Mouse (Mus musculus): ENCODE data around the gene Zfp644. TPM values are rescaled to one million over a fixed set of nuclear protein-coding genes. Genes with fewer than 3 reads are reported as not detected.

Zfp644 gene
- polyA plus RNA-seq, 1 experiment from 2014 or later, result 23.2 TPM

- Histone ChIP-seq H3K36me3 (peaks cover 69% of the 10 kb centered on the region), H3K4me2 (no peak overlapping the region), H3K4me3 (no peak overlapping the region), H3K27me3 (replicated peaks) (no peaks in the 10 kb centered on the region), H3K9me3 (replicated peaks) (no peaks in the 10 kb centered on the region), H3K4me1 (no peaks in the 10 kb centered on the region), H3K9ac (no peak overlapping the region), H3K27ac (no peak overlapping the region)
- ATAC-seq, result no peak
- 90% methylated on average over 6 of the region's 6 CpGs for WGBS (ENCODE audit: insufficient replicate concordance)
These were observed 76.6 kb downstream of the Zfp644 start for GRCm38 (mm10) chr5:106620446-106620845.

- H3K4me1 ChIP-seq, result no peaks in the 10 kb centered on the region
- no peak overlapping the region for H3K9ac ChIP-seq
- ATAC-seq, result no peak
- no peak overlapping the region for H3K4me3 ChIP-seq
- H3K27me3 ChIP-seq (replicated peaks), result no peaks in the 10 kb centered on the region
- H3K4me2 ChIP-seq, result no peak overlapping the region
- H3K36me3 ChIP-seq, result peaks cover 61% of the 10 kb centered on the region
- H3K27ac ChIP-seq, result no peak overlapping the region
- WGBS (ENCODE audit: insufficient replicate concordance), result 76% methylated on average over 2 of the region's 2 CpGs
- no peaks in the 10 kb centered on the region for H3K9me3 ChIP-seq (replicated peaks)
These were observed 82.1 kb downstream of the Zfp644 start for GRCm38 (mm10) chr5:106615006-106615405.

- no peak overlapping the region for H3K4me2 ChIP-seq
- no peak overlapping the region for H3K9ac ChIP-seq
- ATAC-seq, result no peak
- no peak overlapping the region for H3K27ac ChIP-seq
- no peaks in the 10 kb centered on the region for H3K4me1 ChIP-seq
- H3K36me3 ChIP-seq, result peaks cover 60% of the 10 kb centered on the region
- H3K4me3 ChIP-seq, result no peak overlapping the region
- no peaks in the 10 kb centered on the region for H3K9me3 ChIP-seq (replicated peaks)
- H3K27me3 ChIP-seq (replicated peaks), result no peaks in the 10 kb centered on the region
- 70% methylated on average over 7 of the region's 7 CpGs for WGBS (ENCODE audit: insufficient replicate concordance)
These were observed 82.5 kb downstream of the Zfp644 start for GRCm38 (mm10) chr5:106614570-106614969.

- Histone ChIP-seq H3K9me3 (replicated peaks) (no peaks in the 10 kb centered on the region), H3K4me3 (no peak overlapping the region), H3K36me3 (peaks cover 58% of the 10 kb centered on the region), H3K4me2 (no peak overlapping the region), H3K27me3 (replicated peaks) (no peaks in the 10 kb centered on the region), H3K4me1 (no peaks in the 10 kb centered on the region), H3K27ac (no peak overlapping the region), H3K9ac (no peak overlapping the region)
- ATAC-seq, result no peak
- WGBS (ENCODE audit: insufficient replicate concordance), result 75% methylated on average over 2 of the region's 2 CpGs
These were observed 84.9 kb downstream of the Zfp644 start for GRCm38 (mm10) chr5:106612151-106612550.

- Histone ChIP-seq H3K4me1 (no peaks in the 10 kb centered on the region), H3K9me3 (replicated peaks) (no peaks in the 10 kb centered on the region), H3K36me3 (peaks cover 38% of the 10 kb centered on the region), H3K27ac (no peak within 1 kb of the TSS), H3K9ac (no peak within 1 kb of the TSS), H3K4me3 (no peak within 1 kb of the TSS), H3K4me2 (no peak within 1 kb of the TSS), H3K27me3 (replicated peaks) (no peaks in the 10 kb centered on the region)
- ATAC-seq, result no peak
- 79% methylated on average over 4 of the region's 4 CpGs for WGBS (ENCODE audit: insufficient replicate concordance)
These were observed 88.3 kb downstream of the Zfp644 start, which contains the start of gene Gm17304 for GRCm38 (mm10) chr5:106608798-106609197. Gene Gm17304 (plus strand): TSS chr5:106609098.

- Histone ChIP-seq H3K4me1 (no peaks in the 10 kb centered on the region), H3K9ac (no peak overlapping the region), H3K36me3 (peaks cover 31% of the 10 kb centered on the region), H3K27ac (no peak overlapping the region), H3K4me2 (no peak overlapping the region), H3K4me3 (no peak overlapping the region), H3K27me3 (replicated peaks) (no peaks in the 10 kb centered on the region), H3K9me3 (replicated peaks) (no peaks in the 10 kb centered on the region)
- WGBS (ENCODE audit: insufficient replicate concordance), result 79% methylated on average over 5 of the region's 5 CpGs
- ATAC-seq, result no peak
These were observed 90.0 kb downstream of the Zfp644 start for GRCm38 (mm10) chr5:106607081-106607480.

GRCm38 (mm10) chr5:106605096-106605495, 92.0 kb downstream of the Zfp644 start:
- no peak overlapping the region for H3K4me2 ChIP-seq
- no peak overlapping the region for H3K4me3 ChIP-seq
- WGBS (ENCODE audit: insufficient replicate concordance), result 87% methylated on average over 6 of the region's 6 CpGs

GRCm38 (mm10) chr5:106604381-106604780, 92.7 kb downstream of the Zfp644 start:
- Histone ChIP-seq H3K4me2 (no peak overlapping the region), H3K4me3 (no peak overlapping the region), H3K4me1 (no peaks in the 10 kb centered on the region), H3K27me3 (replicated peaks) (no peaks in the 10 kb centered on the region), H3K36me3 (peaks cover 23% of the 10 kb centered on the region), H3K9me3 (replicated peaks) (no peaks in the 10 kb centered on the region), H3K9ac (no peak overlapping the region), H3K27ac (no peak overlapping the region)
- no peak for ATAC-seq
- WGBS (ENCODE audit: insufficient replicate concordance), result 78% methylated on average over 5 of the region's 5 CpGs

More at GRCm38 (mm10) chr5:106605096-106605495, 92.0 kb downstream of the Zfp644 start:
- no peaks in the 10 kb centered on the region for H3K27me3 ChIP-seq (replicated peaks)
- no peak overlapping the region for H3K9ac ChIP-seq
- no peak overlapping the region for H3K27ac ChIP-seq
- no peaks in the 10 kb centered on the region for H3K4me1 ChIP-seq
- no peak for ATAC-seq
- H3K9me3 ChIP-seq (replicated peaks), result no peaks in the 10 kb centered on the region
- peaks cover 23% of the 10 kb centered on the region for H3K36me3 ChIP-seq

- H3K36me3 ChIP-seq, result peaks cover 11% of the 10 kb centered on the region
- 83% methylated on average over 8 of the region's 8 CpGs for WGBS (ENCODE audit: insufficient replicate concordance)
- no peaks in the 10 kb centered on the region for H3K9me3 ChIP-seq (replicated peaks)
- H3K9ac ChIP-seq, result no peak overlapping the region
- no peak overlapping the region for H3K27ac ChIP-seq
- no peak overlapping the region for H3K4me3 ChIP-seq
- H3K4me1 ChIP-seq, result no peaks in the 10 kb centered on the region
- no peak for ATAC-seq
- no peak overlapping the region for H3K4me2 ChIP-seq
- no peaks in the 10 kb centered on the region for H3K27me3 ChIP-seq (replicated peaks)
These were observed 97.6 kb downstream of the Zfp644 start for GRCm38 (mm10) chr5:106599482-106599881.

GRCm38 (mm10) chr5:106597472-106597871, 99.6 kb downstream of the Zfp644 start:
- H3K4me2 ChIP-seq, result no peak overlapping the region
- no peak for ATAC-seq
- 74% methylated on average over 2 of the region's 2 CpGs for WGBS (ENCODE audit: insufficient replicate concordance)

GRCm38 (mm10) chr5:106594388-106594787, 102.7 kb downstream of the Zfp644 start:
- ATAC-seq, result no peak
- Histone ChIP-seq H3K9me3 (replicated peaks) (no peaks in the 10 kb centered on the region), H3K36me3 (peaks cover 13% of the 10 kb centered on the region), H3K27me3 (replicated peaks) (no peaks in the 10 kb centered on the region), H3K4me3 (no peak overlapping the region), H3K9ac (no peak overlapping the region), H3K4me1 (no peaks in the 10 kb centered on the region), H3K4me2 (no peak overlapping the region), H3K27ac (no peak overlapping the region)

More at GRCm38 (mm10) chr5:106597472-106597871, 99.6 kb downstream of the Zfp644 start:
- H3K9ac ChIP-seq, result no peak overlapping the region
- H3K4me3 ChIP-seq, result no peak overlapping the region
- H3K27me3 ChIP-seq (replicated peaks), result no peaks in the 10 kb centered on the region
- H3K4me1 ChIP-seq, result no peaks in the 10 kb centered on the region
- peaks cover 9% of the 10 kb centered on the region for H3K36me3 ChIP-seq
- no peak overlapping the region for H3K27ac ChIP-seq
- no peaks in the 10 kb centered on the region for H3K9me3 ChIP-seq (replicated peaks)

- Histone ChIP-seq H3K4me1 (no peaks in the 10 kb centered on the region), H3K36me3 (peaks cover 10% of the 10 kb centered on the region), H3K4me2 (no peak overlapping the region), H3K27me3 (replicated peaks) (no peaks in the 10 kb centered on the region), H3K9me3 (replicated peaks) (no peaks in the 10 kb centered on the region), H3K4me3 (no peak overlapping the region), H3K27ac (no peak overlapping the region), H3K9ac (no peak overlapping the region)
- no peak for ATAC-seq
- WGBS (ENCODE audit: insufficient replicate concordance), result 91% methylated on average over 5 of the region's 5 CpGs
These were observed 106.4 kb downstream of the Zfp644 start for GRCm38 (mm10) chr5:106590686-106591085.

- no peak for ATAC-seq
- H3K9ac ChIP-seq, result no peak overlapping the region
- no peaks in the 10 kb centered on the region for H3K27me3 ChIP-seq (replicated peaks)
- H3K4me2 ChIP-seq, result no peak overlapping the region
- H3K9me3 ChIP-seq (replicated peaks), result no peaks in the 10 kb centered on the region
- H3K36me3 ChIP-seq, result peaks cover 10% of the 10 kb centered on the region
- no peak overlapping the region for H3K4me3 ChIP-seq
- 84% methylated on average over 11 of the region's 11 CpGs for WGBS (ENCODE audit: insufficient replicate concordance)
- H3K4me1 ChIP-seq, result no peaks in the 10 kb centered on the region
- H3K27ac ChIP-seq, result no peak overlapping the region
These were observed 107.4 kb downstream of the Zfp644 start for GRCm38 (mm10) chr5:106589670-106590069.
